Mouse (Mus musculus): ENCODE measurements around the gene Wdfy1. TPM values are rescaled to one million over a fixed set of nuclear protein-coding genes. Genes with fewer than 3 reads are reported as not detected.

Wdfy1 gene
- total RNA-seq, 2 experiments from 2014 or later, result 37.7 to 42.9 TPM

DNA sequence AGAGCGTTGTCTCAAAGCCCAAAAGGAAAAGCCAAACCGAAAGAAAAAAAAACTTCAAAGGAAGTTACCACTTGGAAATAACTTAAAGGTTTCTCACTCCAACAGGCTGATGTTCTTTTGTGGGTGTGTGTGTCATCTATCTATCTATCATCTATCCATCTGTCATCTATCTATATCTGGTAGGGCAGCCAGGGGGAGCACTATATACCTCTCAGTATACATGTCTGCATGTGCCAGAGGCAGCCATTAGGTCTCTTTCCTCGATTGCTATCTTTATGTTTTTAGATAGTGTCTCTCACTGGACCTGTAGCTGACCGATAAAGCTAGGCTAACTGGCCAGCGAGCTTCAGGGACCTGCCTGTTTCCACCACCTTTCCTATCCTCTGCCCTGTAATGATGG lies 41.1 kb downstream of the Wdfy1 start:
- intact Hi-C loops (cut with DNase I), result no loop called here

DNA sequence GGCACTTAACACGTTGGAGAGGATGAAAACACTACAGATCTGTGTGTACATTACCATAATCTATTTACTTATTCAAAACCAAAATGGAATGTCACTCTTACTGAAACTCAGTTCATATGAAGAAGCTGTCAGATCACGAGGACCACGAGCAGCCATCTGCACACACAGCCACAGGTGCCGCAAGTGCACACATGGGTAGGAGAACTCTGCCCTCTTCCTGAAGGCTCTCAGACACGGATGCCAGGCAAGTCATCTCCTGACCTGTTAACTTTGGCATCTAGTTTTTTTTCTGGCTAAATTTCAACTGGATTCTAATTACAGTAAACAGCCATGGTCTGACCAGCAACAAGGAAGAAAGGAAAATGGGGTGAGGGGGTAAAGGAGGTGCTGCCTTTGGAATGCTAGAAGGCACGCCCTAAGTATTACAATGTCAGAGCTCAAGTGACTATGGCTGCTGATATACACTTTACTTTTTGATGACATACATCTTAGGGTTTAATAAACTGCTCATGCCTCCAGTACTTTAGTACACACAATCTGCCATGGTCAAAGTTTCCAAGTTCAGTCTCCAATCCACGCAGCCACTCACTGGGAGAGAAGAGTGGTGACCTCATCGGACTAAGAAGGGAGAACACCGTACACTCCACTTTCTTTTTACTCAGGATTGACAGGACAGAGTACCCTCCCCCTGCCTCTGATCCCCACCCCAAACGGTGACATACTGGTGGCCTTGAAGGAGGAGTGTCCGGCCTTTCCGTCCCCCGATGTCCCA lies 61.6 kb downstream of the Wdfy1 start:
- intact Hi-C loops (cut with DNase I), result no loop called here
- DNase-seq (ENCODE audit: low spot score in 2 of 2), result no peak

More for the DNA sequence above, 41.1 kb downstream of the Wdfy1 start:
- DNase-seq (ENCODE audit: low spot score in 2 of 2), result no peak

DNA sequence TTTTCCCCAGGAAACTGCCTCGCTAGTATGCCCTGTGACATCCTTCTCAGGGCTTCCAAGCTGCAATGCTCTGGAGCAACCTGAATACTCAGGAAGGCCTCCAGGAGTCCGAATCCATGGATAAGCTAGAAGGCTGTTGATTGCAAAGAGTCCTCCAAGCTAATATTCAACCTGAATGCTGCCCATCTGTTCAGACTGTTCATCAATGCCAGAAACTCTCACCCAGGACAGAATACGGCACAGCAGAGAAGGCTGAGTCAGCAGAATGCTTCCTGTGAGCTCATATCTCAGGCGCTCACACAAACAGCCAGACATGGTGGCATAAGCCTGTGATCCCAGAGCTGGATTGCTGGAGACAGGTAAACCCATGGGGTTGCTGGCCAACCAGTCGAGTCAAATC lies 62.9 kb downstream of the Wdfy1 start:
- no peak for DNase-seq (ENCODE audit: low spot score in 2 of 2)
- intact Hi-C loops (cut with DNase I), result no loop called here

DNA sequence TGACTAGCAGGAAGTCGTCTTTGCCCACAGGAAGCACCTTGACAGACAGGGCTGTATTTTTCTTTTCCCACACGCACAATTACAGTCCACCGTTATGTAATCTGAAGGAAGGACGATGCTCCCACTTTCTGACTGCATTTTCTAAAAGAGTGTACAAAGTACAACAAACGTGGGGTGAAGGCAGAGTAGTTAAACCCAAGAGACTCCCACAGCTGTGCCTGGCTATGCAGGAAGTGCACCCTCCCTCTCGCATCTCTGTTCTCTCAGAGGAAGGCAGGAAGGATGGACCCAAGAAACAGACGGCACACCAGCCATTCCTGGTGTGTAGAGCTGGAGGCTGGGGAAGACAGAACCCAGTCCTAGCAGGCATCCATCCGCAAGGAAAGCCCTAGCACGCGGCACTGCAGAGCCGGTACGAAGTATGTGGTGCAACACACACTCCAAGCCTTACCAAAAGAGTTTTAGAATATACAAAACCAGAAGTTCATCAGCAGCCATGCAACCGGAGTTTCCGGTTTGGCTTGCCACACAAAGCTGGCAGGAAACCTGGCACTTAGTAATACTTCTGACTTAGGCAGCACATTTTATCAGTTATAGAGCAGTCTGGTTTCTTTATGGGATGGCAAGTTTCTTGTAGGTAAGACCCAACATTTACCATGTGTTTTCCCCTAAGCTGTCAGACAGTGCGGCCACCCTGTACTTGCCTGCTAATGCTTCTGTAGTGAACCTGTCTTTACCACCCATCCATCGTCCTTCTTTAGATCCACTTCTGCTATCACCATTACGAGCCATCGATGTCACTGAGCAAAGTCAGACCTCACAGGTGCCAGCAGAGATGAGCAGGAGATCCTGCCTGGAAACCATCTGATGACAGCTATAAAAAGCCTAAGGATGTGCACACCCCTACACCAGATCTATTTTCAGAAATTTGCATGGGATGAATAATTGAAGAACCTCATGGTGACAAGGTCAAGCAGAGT lies 64.5 kb downstream of the Wdfy1 start:
- intact Hi-C loops (cut with DNase I), result no loop called here
- peak; percentile 38 to 82 for DNase-seq (ENCODE audit: low spot score in 2 of 2)

DNA sequence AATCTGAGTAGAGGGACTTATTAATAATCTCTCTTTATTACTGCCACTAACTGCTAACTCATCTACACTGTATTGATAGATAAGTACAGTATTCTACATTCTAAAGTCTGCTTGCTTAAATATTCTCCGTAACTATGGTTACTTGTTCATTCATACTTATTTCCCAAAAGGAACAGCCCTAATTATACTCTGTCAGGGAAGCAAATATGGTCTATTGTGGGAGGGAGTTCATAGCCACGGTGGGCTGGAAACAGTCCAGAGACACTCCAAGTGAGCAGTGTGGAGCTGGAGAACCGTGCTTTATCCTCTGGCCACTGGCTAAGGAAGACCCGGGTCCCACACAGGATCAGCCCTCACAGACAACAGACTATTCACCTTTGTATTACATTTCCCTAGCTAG lies 65.3 kb downstream of the Wdfy1 start:
- peak in 1 of 2 experiments; percentile 37 for DNase-seq (ENCODE audit: low spot score in 2 of 2)
- intact Hi-C loops (cut with DNase I), result no loop called here

DNA sequence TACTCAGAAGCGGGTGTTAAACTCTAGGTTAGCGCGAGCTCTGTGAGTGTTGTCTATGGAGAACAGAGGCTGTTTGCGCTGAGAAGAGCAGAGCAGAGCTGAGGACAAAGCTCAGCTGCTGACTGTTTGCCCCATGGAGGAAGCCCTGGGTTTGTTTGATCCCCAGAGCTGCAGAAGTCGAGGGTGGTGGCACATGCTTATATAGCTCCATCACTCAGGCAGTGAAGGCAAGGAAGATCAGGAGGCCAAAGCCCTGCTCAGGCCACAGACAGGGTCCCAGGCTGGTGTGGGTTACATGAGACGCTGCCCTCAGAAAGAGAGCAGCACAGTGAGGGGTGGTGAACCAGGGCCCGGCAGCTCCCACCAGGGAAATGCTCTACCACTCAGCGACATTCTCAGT lies 65.7 kb downstream of the Wdfy1 start:
- intact Hi-C loops (cut with DNase I), result no loop called here
- DNase-seq (ENCODE audit: low spot score in 2 of 2), result no peak

DNA sequence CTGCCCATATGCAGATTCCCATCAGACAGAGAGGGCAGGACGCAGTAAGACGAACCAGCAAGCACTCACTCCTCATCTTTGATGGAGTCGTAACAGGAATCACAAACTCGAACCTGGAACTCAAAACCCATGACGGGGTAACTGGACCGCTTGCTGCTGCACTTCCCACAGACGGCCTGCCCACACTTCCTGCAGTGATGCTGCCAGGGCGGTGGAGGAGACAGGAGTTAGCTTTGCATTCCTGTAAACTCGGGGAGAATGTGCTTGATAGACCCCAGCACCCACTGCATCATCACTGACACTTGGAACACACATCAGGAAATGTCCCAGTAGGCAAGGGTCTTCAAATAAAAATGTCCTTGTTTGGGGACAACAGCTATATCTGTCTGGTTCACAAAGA lies 68.6 kb downstream of the Wdfy1 start:
- peak in 1 of 2 experiments; percentile 62 for DNase-seq (ENCODE audit: low spot score in 2 of 2)
- intact Hi-C loops (cut with DNase I), result no loop called here

DNA sequence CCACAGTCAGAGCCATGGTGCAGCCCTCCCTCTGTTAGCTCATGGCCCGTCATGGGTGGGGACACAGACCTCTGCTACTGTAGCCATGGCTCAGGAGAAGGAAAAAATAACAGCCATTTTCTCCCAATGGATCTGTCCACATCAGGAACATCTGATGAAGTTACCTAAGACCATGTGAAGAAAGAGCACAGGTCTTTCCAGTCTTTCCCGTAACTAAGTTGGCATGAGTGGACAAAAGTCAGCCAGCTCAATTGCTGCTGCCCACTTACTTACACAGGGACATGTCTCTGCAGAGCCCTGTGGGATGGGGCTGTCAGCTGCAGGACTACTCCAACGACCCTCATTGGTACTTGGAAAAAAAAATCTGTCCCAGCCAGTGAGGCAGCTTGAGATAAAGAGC lies 69.2 kb downstream of the Wdfy1 start:
- intact Hi-C loops (cut with DNase I), result no loop called here
- DNase-seq (ENCODE audit: low spot score in 2 of 2), result no peak

DNA sequence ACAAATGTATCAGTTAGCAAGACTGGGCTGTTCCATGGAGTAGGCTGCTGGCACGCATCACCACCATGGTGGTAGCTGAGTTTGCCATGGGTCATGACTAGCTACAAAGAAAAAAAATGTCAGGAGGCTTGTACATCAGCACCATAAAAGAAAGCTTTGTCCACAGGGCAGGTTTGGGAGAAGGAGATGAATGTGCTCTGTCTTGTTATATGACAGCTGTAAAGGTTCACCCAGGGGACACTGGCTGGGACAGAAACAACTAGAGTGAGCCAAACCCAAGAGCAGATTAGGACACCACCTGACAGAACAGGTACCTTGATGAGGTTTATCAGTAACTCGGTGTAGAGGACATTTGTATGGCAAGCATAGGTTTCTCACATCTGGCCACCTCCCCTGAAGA lies 71.3 kb downstream of the Wdfy1 start:
- no peak for DNase-seq (ENCODE audit: low spot score in 2 of 2)
- intact Hi-C loops (cut with DNase I), result loop anchor here (5.0 kb wide), 1 partner anchor 58 kb away; no protein-coding TSS in a partner anchor

DNA sequence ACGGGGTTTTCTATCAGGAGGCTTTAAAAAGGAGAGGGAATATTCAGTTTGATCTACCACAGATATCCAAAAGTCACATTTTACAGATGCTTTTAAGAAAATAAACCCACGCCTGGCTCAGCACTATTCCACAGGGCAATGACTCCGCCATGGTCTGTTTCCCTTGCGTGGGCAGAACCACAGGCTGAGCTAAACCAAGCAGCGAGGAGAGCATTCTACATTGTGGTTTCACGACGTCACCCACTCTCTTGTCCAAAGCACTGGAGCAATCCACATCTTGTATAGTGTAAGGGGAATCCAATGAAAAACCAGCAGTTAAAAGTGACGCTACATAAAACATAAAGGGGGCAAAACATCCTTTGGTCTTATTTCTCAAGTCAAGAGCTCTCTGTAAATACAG lies 72.4 kb downstream of the Wdfy1 start:
- DNase-seq (ENCODE audit: low spot score in 2 of 2), result peak in 1 of 2 experiments; percentile 27
- intact Hi-C loops (cut with DNase I), result loop anchor here (5.0 kb wide), 1 partner anchor 59 kb away; no protein-coding TSS in a partner anchor

DNA sequence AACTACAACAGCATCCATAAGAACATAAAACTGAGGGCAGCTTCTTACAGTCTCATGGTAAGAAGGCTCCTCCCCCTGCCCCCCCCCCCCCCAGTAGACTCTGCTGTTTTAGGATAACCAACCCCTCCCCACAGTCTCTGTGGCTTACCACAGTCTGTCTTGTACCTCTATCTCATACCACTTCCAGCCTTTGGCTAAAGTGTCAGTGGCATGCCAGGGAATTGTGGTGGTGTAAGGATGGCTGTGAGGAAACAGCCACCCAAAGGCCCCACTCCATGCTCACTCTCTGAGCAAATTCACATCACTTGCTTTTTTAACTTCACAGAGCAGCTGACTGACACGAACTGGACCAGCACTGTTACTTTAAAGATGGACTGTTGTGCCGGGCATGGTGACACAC lies 77.4 kb downstream of the Wdfy1 start:
- DNase-seq (ENCODE audit: low spot score in 2 of 2), result no peak

DNA sequence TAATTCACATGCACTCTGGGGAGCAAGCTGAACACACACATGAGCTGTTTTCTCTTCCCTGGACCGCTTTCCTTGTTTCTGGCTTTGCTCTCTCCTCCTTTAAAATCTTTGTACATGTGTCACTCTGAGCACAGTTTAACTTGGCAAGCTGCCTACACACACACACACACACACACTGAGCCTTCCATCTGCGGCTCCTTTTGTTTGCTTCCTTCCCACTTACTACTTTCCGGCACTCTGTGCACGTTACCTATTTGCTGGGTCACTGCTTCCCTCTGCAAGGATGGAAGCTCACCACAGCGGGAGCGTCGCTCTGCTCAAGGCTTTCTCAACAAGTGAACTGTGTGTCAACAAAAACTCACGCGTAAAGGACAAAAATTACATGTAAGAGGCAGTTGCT lies 78.6 kb downstream of the Wdfy1 start:
- peak; percentile 29 to 45 for DNase-seq (ENCODE audit: low spot score in 2 of 2)
- intact Hi-C loops (cut with DNase I), result no loop called here

More for the DNA sequence above, 77.4 kb downstream of the Wdfy1 start:
- intact Hi-C loops (cut with DNase I), result no loop called here

DNA sequence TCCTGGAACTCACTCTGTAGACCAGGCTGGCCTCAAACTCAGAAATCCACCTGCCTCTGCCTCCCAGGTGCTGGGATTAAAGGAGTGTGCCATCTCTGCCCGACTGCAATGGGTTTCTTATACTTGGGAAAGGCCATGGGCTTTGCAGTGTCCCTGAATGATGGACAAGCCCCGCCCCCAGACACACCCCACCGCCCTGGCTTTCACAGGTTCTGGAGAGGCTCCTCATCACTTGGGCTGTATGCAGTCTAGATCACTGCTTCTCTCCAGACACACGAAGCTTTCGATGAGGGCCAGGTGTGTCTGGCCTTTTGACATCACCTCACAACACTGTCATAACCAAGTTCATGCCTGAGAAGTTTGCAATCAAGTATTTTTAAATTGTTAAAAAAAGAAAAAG lies 79.0 kb downstream of the Wdfy1 start:
- intact Hi-C loops (cut with DNase I), result no loop called here

DNA sequence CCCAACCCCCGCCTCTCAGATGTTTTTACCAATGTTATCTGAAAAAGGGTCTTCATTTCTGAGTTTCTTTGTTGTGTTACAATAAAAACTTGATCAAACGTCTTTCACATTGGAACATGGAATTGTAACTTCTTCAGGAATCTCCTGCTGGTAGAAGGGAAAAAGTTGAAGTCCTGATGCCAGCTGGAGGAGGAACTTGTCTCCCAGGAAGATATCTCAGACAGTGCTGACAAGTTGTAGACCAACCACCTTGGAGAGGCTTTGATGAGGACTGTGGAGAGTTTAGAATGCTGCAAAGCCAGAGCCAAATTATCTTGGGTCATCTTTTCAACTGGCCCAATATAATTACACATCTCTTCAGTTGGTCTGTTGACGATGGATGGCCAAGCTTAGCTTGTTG lies 83.5 kb downstream of the Wdfy1 start:
- no peak for DNase-seq (ENCODE audit: low spot score in 2 of 2)
- intact Hi-C loops (cut with DNase I), result no loop called here

More for the DNA sequence above, 79.0 kb downstream of the Wdfy1 start:
- DNase-seq (ENCODE audit: low spot score in 2 of 2), result no peak

DNA sequence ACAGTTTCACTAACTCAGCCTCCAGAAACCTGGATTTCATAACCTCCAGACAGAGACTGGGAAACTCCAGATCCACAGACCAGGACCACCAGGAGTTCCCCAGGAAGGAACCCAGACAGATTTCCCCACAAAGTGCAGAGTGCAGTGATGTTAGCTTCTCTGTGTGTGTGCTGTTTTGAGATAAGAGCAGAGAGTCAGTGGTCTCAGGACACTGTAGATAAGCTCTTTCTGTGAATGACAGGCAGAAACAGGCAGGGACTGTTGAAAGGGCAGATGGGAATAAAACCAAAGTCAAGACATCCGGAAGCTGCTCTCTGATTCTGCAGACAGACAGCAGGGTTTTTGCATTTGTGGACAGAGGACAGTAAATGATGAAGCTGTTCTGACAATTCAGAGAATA lies 88.7 kb downstream of the Wdfy1 start:
- intact Hi-C loops (cut with DNase I), result no loop called here
- no peak for DNase-seq (ENCODE audit: low spot score in 2 of 2)

DNA sequence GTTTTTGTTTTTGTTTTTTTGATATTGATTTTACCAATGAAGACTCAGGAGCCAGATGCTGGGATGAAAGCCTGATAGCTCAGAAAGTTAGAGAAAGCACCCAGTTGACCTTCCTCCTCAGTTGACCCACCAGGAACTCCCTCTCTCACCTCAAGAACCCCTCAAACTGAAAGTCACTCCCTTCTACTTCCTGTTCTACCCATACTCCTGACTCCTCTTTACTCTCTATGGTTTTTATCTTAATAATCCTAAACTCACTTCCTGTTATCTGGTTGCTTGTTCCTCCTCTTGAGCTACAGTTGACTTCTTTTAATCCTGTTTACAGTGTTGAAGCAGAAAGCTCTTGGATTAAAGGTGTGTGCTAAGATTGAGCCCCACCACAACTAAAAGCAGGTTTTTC lies 91.9 kb downstream of the Wdfy1 start:
- intact Hi-C loops (cut with DNase I), result no loop called here
- DNase-seq (ENCODE audit: low spot score in 2 of 2), result no peak

DNA sequence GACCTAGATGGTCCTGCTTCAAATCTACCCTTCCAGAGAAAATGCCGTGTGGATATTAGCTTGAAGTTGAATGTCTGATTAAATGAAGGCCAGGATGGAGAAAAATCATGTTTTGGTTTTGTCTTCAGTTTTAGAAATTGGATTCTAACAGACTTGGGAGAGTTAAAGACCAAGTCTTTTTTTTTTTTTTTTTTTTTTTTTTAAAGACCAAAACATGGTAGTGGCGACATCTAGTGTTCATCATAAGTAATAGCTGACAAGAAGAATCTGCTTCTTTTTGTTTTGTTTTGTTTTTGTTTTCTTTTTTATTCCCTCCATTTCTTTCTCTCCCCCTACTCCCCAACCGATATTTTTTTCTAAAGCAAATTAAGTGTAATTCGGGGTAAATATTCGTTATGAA lies 93.0 kb downstream of the Wdfy1 start:
- no peak for DNase-seq (ENCODE audit: low spot score in 2 of 2)
- intact Hi-C loops (cut with DNase I), result loop anchor here (2.0 kb wide), 1 partner anchor 958 kb away; no protein-coding TSS in a partner anchor

DNA sequence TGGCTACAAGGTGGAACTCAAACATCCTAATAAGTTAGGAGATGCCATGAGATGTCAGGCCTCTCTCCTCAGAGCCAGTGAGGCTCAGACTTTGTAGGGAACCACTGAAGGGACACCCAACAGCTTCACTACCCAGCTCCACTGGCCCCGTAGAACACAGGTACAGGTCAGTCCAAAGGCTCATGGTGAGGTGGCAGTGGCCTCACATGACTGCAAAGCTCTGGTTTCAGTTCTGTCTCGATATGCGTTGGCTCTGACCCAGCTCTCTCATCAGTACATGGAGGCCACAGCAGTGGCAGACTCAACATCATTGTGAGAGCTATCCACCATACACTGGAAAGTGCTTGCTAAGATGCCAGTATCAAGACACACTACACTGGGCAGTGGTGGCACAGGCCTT lies 95.2 kb downstream of the Wdfy1 start:
- intact Hi-C loops (cut with DNase I), result no loop called here

DNA sequence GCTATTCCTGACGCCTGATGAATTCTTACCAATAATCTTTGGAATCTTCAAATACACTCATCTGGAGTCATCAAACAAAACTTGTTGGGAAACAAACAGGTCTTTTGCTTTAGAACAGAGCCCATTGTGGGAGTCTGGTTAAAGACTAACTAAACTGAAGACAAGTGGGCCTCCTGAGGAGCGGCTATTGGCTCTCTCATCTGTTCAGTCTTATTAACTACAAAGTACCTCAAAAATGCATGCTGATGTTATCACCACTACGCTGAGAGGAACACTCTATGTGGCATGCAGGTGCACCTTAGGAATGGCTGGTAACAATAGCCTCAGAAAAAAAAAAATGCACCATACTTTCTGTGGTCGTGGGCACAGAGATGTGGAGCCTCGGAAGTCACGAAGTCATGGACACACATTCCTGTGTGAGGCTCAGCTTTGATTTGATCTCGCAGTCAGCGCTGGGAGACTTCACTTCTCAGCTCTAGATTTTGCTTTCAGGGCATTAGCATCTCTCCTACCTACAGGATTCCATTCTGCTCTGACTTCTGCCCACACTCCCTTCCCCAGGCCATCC lies 97.7 kb downstream of the Wdfy1 start:
- intact Hi-C loops (cut with DNase I), result no loop called here

More for the DNA sequence above, 95.2 kb downstream of the Wdfy1 start:
- DNase-seq (ENCODE audit: low spot score in 2 of 2), result no peak

DNA sequence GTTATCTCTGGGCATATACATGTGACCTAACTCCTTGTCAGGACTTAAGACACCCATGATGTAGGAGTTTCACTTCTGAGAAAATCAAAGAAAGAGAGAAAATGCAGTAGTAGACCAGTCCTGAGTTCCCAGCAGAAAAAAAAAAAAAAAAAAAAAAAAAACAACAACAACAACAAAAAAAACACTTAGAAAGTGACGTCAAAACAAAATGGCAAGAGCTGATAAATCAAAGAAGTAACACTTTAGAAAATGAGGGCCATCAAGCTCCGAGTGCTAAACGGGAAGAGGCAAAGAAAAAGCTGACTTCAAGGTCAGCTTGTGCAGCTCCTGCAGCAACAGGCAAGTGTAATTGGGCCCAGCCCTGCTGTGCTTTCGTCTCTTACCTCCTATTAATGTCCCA lies 100.2 kb downstream of the Wdfy1 start:
- intact Hi-C loops (cut with DNase I), result no loop called here

More for the DNA sequence above, 97.7 kb downstream of the Wdfy1 start:
- no peak for DNase-seq (ENCODE audit: low spot score in 2 of 2)

More for the DNA sequence above, 100.2 kb downstream of the Wdfy1 start:
- no peak for DNase-seq (ENCODE audit: low spot score in 2 of 2)

Data from left cerebral cortex, postnatal 25 days (tissue).